Mouse (Mus musculus) right cerebral cortex, adult 18-20 months (tissue): ENCODE measurements around the gene Aurkb.

ENCODE experiments used
- DNase-seq: peaks from one replicate; pipeline ENCODE4 v3.0.0; 2022; ENCODE audit warnings: mixed read lengths

The Aurkb gene

DNA sequence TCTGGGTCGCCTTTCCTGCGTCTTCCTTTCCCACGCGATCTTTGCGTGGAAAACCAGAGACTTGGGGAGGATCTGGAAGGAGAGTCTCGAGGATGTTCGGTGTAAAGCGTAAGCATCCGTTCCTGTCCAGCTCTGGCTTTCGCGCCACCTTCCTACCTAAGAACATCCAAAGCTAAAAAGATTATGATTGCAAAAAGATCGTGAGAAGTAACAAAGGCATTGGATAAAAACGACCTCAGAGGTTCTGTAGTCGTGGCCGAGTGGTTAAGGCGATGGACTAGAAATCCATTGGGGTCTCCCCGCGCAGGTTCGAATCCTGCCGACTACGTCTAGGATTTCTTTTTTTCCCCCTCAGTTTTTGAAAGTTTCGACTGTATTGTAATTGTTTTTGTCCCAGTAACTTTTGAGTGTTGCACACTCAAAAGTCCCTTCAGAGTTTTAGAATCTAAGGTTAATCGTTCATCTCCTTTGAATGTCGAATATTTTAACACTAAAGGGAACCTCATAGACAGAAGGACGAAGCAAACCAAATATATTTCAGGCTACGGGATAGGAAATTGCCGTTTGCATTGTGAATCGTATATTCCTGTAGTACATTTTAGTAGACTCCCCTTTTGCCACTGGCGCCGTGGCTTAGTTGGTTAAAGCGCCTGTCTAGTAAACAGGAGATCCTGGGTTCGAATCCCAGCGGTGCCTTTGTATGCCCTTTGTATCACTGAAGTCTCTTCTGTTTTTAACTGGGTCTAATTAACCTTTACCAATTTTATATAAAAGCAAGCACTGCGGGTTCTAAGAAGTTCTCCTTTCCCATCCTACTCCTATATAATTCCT, 8.0 kb upstream of the Aurkb start:
- peak; percentile 88 for DNase-seq

DNA sequence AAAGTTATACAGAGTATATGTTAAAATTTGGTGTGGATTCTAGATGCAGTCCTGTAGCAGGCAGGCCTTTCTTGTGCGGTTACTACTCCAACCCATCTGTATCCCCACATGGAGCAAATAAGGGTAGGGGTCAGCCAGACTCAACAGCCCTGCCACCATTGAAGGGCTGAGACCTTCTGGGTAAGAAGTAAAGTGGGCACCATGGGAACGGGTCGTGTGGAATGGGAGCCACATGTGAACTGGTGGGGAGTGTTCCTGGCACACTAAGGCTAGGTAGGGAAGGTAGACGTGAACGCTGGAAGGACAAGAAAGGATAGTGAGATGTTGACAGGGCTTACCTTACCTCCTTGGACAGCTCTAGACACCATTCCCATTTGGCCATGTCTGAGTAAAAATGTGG, 7.3 kb upstream of the Aurkb start:
- DNase-seq = no peak

DNA sequence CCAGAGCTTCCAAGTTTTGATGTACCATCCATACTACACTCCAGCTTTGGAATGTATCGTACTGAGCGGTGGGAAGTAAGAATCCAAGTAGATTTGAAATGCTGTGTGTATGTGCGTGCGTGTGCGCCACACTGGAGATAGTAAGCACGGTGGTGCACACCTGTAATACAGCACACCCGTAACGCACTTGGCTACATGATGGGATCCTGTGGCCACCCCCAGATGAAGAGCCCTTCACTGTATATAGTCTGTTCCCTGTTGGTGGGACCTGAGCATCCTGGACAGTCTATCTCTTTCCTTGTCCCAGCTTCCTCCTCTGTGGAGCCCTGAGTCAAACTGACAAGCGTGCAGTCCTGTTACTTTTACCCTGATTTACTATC, 938 bp downstream of the Aurkb start:
- no peak for DNase-seq

DNA sequence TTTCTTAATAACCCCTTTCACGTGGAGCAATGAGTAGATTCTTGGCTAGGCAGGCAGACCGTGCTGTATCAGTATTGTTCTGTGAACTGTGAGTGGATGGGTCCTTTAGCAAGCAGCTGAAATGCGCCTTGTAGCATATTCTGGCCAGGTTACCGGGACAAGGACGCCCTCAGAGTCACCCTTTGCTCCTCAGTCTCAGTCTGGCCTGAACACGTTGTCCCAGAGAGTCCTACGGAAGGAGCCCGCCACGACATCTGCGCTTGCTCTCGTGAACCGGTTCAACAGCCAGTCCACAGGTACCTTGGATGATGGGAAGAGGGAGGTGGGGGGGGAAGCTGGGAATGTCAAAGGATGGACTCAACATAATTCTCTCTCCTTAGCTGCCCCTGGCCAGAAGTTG, 2.1 kb downstream of the Aurkb start:
- no peak for DNase-seq

DNA sequence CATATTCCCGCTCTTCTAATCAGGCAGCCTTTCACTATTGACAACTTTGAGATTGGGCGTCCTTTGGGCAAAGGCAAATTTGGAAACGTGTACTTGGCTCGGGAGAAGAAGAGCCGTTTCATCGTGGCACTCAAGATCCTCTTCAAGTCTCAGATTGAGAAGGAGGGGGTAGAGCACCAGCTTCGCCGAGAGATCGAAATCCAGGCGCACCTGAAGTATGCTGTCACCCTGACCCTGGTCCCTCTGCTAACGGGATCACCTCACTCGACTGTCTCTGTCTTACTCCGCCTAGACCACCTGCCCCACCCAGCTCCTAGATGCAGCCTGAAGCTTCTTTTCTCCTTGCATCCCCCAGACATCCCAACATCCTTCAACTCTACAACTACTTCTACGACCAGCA, 2.7 kb downstream of the Aurkb start:
- DNase-seq = no peak

DNA sequence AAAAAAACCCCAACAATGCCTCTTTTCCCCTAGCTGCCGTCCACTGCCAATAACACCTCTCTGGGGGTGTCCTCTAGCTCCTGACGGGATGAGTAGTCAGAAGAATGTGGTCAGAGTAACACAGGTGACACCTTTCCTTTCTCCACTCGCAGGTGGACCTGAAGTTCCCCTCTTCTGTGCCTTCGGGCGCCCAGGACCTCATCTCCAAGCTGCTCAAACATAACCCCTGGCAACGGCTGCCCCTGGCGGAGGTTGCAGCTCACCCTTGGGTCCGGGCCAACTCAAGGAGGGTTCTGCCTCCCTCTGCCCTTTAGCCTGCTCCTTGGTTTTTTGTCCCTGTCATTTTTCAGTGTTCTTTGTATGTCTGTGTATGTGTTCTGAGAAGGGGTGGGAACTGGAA, 5.3 kb downstream of the Aurkb start:
- no peak for DNase-seq

DNA sequence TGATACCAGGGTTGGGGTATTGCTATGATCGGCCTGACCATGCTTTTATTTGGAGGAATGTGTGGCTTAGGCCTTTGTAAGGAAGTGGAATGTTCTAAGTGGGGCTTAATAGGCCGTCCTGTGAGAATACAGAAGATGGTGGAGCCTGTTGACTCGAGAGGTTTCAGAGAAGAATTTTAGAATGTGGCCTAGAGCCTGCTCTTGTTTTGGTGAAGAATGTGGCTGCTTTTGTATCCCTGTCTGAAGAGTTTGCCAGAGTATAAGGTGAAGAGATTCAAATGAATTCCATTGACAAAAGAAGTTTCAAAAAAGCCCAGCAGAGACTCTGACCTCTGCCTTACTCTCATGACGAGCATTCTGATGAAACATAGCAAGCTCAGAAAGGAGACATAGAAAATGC, 6.3 kb downstream of the Aurkb start:
- DNase-seq = no peak

DNA sequence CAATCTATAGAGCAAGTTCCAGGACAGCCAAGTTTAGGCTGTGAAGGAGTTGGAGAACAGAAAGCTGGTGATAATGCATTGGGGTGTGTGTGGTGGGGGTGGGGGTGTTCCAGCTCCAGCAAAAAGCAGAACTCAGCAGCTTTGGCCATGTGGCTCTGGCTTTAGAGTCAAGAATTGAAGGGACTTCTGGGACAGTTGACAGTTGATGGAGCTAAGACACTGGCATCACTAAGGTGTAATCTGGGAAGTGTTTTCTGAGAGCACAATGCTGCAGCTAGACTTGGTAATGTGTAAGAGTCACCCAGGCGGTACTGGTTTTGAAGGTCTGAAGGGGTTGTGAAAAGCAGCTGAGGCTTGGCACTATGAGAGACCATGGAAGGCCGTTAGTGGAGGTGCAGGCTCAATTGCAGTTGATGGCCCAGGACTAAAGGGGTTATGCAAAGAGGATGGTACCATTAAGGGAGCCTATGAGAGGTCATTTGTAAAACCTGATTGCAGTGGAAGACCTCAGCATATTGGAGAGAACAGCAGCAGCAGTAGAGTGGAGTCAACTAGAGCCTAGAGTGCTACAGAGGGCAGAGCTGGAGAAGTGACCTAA, 7.5 kb downstream of the Aurkb start:
- no peak for DNase-seq

DNA sequence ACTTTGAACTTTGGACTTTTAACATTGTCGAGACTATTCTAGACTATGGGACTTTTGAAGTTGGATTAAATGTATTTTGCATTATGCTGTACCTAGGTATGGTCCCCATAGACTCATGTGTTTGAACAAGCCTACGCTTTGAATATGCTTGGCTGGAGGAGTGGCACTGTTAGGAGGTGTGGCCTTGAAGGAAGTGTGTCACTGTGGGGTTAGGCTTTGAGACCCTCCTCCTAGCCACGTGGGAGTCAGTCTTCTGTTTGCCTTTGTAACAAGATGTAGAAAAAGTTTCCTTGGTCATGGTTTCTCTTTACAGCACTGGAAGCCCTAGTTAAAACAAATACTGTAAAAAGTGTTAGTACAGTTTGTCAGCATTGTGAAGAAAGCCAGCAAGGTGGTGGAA, 8.4 kb downstream of the Aurkb start:
- DNase-seq = no peak

DNA sequence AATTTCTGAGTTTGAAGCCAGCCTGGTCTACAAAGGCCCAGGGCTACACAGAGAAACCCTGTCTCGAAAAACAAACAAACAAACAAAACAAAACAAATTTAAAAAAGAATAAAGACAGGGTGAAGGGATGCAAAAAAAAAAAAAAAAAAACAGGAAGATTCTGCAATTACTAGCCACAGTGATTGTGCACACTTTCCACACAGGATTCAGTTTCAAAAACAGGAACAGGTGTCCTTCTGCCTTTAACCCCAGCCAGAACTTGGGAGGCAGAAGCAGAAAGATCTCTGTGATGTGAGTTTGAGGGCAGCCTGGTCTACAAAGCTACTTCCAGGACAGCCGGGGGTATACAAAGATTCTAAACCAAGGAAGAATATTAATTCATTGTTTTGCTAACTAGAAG, 12.8 kb downstream of the Aurkb start:
- no peak for DNase-seq

DNA sequence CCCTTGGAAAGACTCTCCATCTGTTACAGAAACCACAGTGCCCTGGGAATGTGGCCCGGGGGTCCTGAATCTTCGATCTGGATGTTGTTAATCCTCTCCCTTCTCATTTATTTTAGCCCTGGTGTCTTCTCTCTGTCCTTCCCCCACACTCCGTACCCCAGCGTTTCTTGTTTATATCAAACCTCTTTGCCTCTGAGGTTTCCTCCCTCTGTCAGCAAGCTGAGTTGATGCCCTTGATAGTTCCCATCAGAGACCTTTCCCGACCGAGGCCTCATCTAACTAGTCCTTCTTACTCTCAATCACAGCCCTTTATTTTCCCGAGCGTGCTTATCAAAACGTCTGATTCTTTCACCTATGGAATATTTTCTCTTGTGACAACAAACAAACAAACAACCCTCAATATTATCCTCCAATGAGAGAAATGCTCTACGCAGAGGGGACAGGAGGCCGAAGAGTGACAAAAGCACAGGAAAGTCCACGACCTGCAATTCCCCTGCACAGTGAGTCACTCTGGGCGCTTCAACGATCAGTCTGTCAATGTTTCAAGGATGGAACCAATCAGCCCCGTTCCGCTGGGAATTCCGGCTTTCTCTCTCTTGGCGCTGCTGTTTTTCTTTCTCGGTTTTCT, 13.4 kb downstream of the Aurkb start:
- no peak for DNase-seq

DNA sequence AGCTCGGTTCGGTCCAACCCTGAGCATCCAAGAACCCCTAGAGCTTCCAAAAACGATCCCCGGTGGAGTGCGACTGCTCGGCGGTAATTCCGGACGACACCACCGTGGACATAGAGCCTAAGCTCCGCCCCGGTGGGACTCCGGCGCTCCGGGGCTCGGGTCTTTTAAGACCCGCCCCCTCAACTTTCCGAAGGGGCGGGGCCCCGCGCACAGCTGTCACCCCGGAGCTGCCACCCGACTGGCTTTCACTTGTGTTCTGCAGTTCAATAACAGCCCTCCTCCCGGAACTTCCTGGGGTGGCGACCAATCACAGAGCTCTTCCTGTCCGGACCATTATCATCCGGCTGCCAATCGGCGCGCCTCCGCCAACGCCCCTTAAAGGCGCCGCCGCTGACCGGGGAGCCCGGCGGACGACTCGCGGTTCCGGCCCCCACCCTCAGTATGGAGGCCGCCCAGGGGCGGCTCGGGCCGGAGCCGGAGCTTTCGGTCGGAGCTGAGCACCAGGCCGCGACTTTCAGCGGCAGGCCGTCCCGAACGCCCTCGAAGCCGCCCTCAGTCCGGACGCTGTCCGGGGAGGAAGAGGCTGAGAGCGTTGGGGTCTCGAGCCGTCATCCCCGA, 14.0 kb downstream of the Aurkb start, which contains the start of gene Borcs6:
TSS of gene Borcs6 (plus strand) at position 361 of the 618 bp plus-strand sequence.
- peak; percentile 99 for DNase-seq

DNA sequence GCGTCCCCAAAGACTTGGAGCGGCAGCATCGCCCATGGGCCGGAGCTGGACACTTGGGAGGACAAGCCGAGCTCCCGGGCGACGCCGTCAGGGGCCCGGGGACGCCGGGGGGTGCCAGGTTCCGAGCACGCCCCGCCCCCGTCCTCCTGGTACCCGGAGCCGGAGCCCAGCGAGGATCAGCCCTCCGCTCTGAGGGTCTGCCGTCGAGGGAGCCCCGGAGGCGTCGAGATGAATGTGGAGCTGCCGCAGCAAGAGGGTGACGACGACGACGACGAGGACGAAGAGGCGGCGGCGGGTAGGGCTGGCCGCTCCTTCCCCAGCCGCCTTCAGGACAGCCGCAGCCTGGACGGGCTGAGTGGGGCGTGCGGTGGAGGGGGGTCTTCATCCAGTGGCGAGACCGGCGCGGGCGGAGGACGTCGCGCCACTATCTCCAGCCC, 14.5 kb downstream of the Aurkb start:
- DNase-seq = no peak

DNA sequence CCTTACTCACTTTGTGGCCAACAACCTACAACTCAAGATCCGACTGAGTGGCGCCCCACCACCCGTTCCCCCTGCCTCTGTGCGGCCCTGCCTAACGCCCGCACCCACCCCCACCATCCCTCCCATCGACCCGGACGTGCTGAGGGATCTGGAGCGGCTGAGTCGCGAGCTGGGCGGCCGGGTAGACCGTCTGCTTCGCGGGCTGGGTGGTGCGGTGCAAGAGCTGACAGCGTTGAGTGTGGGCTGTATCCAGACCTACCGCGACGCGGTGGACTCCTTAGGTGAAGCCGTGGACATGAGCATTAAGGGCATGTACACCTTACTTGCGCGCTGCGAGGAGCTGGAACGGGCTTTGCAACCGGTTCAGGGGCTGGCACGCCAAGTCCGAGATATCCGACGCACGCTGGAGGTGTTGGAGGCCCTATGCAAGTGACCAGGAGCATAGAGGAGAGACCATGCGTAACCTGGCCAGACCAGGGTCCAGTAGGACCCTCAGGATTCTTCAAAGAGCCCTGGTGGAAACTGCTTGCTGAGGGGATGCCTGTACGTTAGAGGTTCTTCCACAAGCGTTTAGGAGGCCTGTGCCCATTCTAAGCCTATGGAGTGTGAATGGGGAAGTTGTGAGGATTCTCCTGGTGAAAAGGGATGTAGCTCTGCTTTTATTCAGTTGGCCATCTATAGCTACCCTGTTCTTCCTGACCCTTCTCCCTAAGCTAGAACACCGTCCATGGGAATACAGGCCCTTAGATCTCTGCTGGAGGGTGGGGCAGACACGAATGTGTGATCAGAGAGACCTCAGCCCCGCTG, 15.2 kb downstream of the Aurkb start:
- DNase-seq = peak; percentile 36

DNA sequence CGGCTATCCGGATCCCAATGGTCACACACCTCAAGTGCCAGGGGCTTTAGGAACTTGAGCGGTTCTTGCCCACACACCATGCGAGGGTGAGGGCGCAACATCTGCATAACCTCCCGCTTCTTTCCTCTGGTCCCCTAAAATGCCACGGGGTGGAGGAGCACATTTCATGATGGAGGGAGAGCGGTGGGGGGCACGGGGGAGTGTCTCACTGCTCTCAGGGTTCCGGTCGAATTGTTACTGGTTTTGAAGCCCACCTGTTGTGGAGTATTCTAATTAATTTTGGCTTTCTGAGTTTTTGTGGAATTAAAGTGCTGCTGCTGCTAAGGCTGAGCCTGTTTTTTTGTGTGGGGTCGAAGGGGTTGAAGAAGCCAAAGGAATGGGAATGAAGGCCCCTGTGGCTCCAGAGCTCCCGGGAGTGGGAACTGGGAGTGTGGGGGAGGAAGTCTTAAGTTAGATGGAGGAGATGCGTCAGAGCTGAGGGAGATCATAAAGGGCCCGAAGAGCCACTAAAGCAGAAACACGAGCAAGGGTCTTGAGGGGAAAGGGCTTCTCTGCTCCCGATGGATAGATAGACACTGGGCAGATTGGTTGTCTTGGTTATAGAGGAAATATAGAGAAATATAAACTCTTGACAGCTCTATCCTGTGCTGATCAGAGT, 15.9 kb downstream of the Aurkb start:
- no peak for DNase-seq

DNA sequence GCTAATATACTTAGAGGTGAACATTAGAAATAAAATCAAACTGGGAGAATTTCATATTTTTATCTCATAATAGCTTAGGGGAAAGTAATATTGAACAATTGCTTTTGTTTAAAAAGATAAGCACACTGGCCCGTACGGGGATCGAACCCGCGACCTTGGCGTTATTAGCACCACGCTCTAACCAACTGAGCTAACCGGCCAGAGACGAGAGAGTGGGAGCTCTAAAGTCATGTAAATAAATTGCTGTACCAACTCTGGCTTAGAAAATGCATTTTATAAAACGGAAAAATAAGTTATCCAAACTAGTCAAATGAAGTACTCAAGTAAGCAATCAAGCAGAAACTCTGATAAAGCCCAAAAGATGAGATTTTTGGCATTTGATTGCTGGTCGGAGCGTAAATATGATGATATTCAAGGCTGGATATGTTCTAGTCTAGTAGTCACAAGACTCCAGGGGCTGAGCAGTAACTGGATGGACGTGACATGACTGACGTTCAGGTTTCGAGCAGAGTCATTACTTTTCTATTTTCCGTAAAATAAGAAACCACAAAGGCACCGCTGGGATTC, 16.8 kb downstream of the Aurkb start:
- peak; percentile 77 for DNase-seq

DNA sequence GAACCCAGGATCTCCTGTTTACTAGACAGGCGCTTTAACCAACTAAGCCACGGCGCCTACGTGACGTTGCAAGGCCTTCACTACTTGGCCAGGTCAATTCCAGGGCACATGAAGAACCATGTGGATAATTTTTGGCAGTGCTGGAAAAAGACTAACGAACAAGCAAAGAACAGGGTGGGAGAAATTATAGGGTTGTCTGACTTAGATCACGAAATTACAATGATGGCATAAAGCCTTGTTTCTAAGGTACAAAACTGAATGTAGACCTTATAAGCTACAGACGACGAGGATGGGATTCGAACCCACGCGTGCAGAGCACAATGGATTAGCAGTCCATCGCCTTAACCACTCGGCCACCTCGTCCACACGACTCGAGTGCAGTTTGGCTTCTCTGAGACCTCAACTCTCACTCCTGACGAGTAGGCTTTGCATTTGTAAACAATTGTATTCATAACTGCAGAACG, 17.3 kb downstream of the Aurkb start:
- DNase-seq = peak; percentile 92

DNA sequence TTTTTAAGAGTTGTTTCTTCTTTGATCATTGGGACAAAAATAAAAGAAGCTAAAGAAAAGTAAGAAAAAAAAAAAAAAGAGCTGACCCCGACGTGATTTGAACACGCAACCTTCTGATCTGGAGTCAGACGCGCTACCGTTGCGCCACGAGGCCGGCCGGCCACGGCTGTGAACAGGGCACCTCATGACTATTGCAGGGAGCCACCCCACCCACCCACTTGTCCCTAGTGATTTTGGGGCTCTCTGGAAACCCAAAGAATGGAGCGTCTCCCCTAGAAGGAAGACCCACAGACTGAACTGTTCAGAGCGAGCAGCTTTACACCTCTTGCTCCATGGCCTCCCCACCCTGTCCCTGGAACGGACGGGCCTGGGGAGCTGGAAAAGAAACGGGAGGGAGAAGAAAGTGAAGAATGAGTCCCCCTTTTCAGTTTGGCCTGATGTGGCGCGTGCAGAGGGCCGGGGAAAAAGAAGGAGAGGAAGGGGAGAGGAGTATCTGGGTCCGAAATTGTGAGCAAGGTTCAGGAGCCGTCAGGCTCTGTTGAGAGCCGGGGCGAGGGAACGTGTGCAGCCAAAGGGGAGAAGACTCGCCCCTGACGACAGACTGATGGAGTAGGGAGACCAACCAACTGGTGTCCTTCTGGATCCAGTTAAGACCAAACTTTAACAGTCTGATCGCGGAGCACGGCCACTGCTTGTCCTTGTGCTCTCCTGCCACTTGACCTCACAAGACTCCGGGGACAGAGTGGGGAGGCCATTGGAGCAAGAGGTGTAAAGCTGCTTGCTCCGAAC, 18.2 kb downstream of the Aurkb start:
- peak; percentile 52 for DNase-seq

DNA sequence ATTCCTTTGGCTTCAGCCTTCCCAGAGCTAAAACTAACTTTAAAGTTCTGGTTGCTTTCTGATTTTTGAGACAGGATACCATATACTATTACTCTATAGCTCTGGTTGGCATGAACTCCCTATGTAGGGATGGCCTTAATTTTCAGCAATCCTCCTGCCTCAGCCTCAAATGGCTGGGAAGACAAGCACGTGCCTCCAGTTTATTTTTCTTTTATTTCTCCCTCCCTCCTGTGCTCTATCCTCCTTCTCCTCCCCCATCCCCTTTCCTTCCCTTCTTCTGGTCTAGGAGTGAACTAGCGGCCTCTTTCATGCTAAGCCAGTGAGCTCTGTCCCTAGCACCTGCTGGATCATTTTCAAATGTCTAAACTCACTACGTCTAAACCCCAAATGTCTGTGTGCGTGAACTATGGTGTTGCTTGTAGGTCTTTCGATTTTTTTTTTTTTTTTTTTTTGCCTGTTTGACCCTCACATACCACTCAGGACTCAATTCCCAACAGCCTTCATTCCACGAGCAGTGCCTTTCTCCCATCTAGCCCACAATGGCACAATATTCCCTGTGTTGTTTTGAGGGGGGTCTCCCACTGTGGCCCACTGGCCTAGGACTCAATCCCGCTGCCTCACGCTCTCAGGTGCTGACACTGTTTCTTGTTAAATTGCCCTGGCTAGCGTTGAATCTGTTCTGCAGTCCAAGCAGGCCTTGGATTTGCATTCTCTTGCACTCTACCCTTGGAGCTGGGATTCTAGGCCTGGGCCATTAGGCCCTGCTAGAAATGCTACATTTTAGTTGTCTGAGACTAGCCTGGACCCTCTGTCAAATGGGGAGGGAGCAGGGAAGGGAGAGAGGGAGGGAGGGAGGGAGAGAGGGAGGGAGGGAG, 19.0 kb downstream of the Aurkb start:
- DNase-seq = no peak

DNA sequence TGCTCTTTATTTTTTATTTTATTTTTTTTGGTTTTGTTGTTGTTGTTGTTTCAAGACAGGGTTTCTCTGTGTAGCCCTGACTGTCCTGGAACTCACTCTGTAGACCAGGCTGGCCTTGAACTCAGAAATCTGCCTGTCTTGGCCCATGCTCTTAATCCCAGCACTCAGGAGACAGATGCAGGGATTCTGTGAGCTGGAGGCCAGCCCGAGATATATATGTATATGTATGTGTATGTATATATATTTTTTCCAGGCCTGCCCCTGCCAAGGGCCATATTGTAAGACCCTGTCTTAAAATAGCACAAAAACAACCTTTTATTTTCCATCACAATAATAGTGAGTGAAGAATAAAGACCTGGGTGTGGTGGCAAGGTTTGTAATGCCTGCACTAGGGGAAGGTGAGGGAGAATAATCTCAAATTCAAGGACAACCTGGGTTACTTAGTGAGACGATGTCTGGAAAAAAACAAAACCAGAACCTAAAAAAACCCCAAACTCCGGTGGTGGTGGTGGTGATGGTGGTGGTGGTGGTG, 20.0 kb downstream of the Aurkb start:
- DNase-seq = no peak
